Mouse (Mus musculus): ENCODE measurements at regions not wholly inside any gene's neighbourhood (a gene's known extent, or its start where the extent isn't known, plus 50 kb on each side); places are given as distances from the start of the nearest gene placed in this dataset.

DNA sequence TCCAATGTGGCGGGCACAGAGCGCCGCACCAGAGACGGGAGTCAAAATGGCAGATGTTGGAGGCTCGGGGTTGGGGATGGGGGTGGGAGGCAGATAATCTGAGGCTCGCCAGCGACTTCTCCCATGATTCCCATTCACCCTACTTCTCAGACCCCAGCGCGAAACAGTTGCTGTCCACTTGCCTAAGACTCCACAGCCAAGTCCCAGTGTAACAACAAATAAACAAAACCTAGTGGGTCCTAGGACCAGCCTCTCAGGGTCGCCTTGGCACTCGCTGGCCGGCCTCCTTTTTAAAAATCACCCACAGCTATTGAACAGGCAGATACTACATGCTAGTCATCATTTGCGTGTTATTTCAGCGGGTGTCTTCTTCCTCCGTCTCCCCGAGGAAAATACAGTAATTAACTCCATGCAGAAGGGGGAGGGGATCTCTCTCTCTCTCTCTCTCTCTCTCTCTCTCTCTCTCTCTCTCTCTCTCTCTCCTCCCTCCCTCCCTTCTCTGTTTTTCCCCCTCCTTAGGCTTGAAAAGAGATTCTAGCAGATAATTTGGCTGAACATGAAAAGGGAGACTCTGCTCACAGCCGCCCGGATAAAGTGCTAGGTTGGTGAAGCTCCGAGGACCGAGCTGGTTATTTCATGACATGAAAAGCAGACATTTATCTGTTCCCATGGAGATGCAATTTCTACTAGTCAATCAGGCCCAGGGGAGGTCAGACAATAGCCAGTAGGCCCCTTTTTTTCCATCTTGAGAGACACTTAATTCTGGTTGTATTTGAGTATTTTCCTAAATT is 71.9 kb upstream of the Zfp217 start:
- DNase-seq (ENCODE audit: low spot score) = peak; percentile 22

DNA sequence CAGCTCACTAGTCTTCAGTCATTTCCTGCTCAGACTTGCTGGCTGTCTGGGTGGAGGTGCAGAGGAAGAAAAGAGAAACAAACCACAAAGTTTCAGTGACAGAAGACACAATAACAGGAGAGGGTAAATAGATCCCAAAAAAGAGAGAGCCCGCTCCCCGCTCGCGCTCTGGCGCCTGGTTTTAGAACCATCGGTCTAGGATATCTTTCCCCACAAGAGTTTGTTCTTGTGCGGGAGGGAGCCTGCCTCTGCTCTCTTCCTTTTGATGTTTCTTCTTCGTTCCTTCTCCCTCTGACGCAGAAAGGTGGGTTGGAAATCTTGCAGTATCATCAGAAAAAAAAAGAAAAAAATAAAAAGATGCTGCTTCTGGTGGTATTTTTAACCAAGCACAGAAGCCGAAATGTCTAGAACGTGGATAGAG is 71.3 kb upstream of the Zfp217 start:
- DNase-seq (ENCODE audit: low spot score) = peak; percentile 60

- DNase-seq (ENCODE audit: low spot score) = peak; percentile 20
These were observed 70.5 kb upstream of the Zfp217 start for GRCm38 (mm10) chr2:170218230-170219044.

DNA sequence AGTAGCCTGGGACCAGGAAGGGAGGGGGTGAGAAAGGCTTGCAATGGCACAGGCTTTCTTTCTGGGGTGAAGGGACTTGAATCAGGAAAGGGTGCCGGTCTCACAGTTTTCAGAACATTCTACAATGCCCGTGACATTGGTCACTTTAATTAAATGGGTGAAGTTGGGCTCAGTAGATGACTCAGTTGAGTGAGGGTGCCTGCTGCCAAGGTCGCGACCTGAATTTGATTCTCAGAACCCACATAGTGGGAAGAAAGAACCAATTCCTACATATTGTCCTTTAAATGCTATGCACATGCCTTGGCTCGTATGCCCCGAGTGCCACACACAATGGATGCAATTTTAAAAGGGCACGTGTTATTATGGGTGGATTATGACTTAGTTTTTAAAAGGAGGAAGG is 68.4 kb upstream of the Zfp217 start:
- DNase-seq (ENCODE audit: low spot score) = no peak

DNA sequence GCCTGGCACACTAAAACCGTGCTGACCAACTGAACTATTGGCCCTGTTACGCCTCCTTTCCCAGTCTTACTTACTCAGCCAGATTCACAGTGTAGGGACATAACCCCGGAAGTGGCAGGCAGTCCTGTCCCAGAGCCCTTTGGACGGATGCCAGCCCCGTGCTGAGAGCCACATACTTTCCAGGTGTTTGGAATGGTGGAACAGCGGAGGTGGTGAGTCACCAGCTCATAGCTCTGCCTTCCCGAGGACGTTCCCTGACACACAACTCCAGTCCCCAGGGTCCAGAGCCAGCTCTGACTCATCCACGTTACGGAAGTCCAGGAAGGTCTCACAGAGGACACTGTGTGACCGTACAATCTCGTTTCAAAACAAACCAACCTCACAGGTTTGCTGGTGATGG is 61.2 kb upstream of the Zfp217 start:
- no peak for DNase-seq (ENCODE audit: low spot score)

- no peak for DNase-seq (ENCODE audit: low spot score)
These were observed 60.0 kb upstream of the Zfp217 start for GRCm38 (mm10) chr2:170207878-170208277.

GRCm38 (mm10) chr2:170207395-170207794 is 59.5 kb upstream of the Zfp217 start:
- no peak for DNase-seq (ENCODE audit: low spot score)

DNA sequence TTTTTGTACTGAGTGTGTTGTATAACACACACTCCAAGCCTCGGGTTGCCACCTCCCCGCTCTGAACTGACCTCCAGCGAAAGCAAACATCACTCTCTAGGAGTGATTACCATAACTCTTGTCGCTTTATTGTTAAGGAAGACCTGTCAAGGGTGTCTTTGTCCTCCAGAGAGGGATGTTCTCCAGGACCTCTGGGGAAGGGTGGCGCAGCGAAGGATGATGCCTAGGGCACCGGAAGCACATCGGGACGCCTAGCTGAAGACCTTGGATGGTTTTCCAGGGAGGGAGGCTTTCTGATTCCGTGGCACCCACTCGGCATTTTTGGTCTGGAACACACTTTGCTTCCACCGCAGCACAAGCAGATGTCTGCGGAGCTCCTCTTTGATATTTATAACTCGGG is 59.0 kb upstream of the Zfp217 start:
- DNase-seq (ENCODE audit: low spot score) = no peak

DNA sequence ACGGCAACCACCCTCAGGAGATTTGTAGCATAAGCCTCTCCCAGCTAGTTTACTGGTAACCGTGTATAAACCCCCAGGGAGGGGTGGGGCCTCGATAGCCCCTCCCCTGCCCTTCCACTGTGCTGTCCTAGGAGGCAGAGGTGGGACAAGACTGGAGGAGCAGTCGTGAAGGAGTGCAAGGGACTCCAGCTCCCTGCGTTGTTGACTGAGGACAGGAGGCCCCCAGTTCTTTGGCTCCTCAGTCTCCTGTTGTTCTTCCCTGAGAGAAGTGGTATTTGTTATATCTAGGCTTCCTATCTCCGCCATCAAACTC is 58.5 kb upstream of the Zfp217 start:
- peak; percentile 34 for DNase-seq (ENCODE audit: low spot score)

DNA sequence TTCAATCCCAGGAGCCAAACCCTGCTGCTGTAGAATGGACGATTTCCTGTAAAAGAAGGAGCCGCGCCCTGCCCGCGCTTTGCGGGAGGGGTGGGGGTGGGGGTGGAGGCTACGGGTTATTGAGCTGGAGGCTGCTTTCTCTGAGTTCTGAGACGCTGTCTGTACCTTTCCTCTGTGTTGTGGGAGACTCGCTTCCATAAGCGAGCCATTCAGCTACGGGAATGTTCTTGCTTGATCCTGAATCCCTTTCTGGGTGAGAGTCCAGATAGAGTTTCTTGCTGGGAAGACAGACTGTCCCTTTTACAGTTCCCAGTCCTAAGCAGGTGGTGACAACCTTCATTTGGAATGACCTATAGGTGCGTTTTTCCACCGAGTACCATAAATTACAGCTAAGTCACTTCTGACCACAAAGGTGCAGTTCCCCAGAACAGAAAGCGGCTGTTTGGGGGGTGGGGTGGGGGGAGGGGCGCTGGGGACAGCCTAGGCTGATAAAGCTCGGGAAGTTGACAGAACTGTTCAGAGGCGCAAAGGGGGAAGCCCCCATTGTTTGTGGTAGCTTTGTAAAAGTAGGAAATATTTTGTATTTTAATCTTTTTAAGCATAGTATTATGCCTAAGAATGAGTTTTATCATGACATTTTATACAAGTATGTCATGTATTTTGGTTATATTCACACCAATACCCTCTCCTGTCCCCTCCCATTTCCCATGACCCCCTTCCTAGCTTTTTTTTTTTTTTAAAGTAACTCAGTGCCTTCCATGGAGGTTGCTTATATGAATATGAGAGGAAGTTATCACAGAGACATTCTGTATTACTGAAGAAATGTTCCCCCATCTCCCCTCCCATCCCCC is 57.9 kb upstream of the Zfp217 start:
- DNase-seq (ENCODE audit: low spot score) = peak; percentile 54

- DNase-seq (ENCODE audit: low spot score) = peak; percentile 39
These were observed 57.0 kb upstream of the Zfp217 start for GRCm38 (mm10) chr2:170204768-170205514.

DNA sequence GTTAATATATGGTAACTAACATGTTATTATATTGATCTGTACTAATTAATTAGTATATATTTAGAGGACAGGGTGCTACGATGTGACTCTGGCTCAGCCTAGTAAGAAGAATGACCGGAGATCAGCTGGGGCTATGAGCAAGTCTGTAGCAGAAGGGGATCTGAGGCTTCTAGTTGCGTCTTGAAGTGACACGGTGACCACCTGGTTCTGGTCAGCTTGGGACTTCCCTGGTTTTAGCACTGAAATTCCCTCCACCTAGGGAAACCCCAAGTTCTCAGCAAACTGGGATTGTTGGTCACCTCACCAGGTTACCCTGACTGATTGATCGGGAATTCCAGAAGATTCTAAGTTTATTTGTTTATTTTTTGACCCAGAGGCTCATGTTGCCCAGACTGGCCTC is 55.6 kb upstream of the Zfp217 start:
- DNase-seq (ENCODE audit: low spot score) = no peak

DNA sequence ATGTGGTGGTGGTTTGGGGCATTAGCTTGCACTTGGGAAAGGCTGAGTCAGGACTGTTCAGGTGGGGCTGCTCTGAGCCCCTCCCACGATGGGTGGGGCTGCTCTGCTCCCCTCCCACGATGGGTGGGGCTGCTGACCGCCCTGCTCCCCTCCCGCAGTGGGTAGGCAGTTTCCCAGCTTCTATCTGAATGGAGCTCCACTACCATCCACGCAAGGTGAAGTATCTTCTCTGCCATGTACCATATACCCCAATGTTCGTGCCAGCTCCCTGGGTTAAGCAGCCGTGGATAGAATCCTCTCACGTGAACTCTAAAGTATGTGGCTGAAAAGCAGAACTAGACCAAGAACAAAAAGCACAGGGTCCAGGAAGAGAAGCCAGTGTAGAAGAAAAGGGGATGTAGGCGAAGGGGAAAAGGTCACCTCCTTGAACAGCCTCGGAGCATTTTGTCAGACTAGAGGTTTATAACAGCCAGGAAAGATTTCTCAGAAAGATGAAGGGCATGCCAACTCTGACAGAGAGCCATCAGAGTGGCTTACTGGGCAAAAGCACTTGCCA is 54.0 kb upstream of the Zfp217 start:
- DNase-seq (ENCODE audit: low spot score) = no peak

Measured in T-cell, adult 2 months (primary cell).